Mouse (Mus musculus) erythroblast, embryonic 14.5 days (primary cell): ENCODE data around the gene Hdac7. TPM values are rescaled to one million over a fixed set of nuclear protein-coding genes. Genes with fewer than 3 reads are reported as not detected.

Source experiments
- H3K27me3 ChIP-seq: 2 replicates; pipeline ENCODE4 v1.6.1; 2012; ENCODE audit warnings: inconsistent platforms; ENCODE audit not compliant: control insufficient read depth
- H3K36me3 ChIP-seq: 2 replicates; pipeline ENCODE4 v1.6.1; 2012; ENCODE audit warnings: mild to moderate bottlenecking, inconsistent platforms; ENCODE audit not compliant: control insufficient read depth
- H3K4me1 ChIP-seq: 2 replicates; pipeline ENCODE4 v1.6.1; 2012; ENCODE audit warnings: inconsistent platforms; ENCODE audit not compliant: control insufficient read depth
- H3K4me3 ChIP-seq: replicated peaks from 2 replicates; pipeline ENCODE3; 2012; ENCODE audit warnings: moderate library complexity, mild to moderate bottlenecking, inconsistent platforms
- H3K9me3 ChIP-seq: 2 replicates; pipeline ENCODE4 v1.6.1; 2012; ENCODE audit warnings: low read length, inconsistent platforms, mixed read lengths; ENCODE audit not compliant: control insufficient read depth
- GATA1 ChIP-seq: IDR thresholded peaks from 2 replicates; pipeline ENCODE4 v1.6.1; 2012; ENCODE audit warnings: low read length, inconsistent platforms, mixed read lengths
- TAL1 ChIP-seq: IDR thresholded peaks from 3 replicates; pipeline ENCODE4 v1.6.1; 2012; ENCODE audit warnings: low read length, inconsistent platforms, mixed read lengths
- polyA plus RNA-seq: library from polyadenylated mRNA; stranded (reverse); fragments of >175 nt; gene quantifications from 2 replicates; pipeline ENCODE4 v1.2.3, GENCODE M21; 2012

The Hdac7 gene
- polyA plus RNA-seq, 1 experiment: 0.45 TPM

DNA sequence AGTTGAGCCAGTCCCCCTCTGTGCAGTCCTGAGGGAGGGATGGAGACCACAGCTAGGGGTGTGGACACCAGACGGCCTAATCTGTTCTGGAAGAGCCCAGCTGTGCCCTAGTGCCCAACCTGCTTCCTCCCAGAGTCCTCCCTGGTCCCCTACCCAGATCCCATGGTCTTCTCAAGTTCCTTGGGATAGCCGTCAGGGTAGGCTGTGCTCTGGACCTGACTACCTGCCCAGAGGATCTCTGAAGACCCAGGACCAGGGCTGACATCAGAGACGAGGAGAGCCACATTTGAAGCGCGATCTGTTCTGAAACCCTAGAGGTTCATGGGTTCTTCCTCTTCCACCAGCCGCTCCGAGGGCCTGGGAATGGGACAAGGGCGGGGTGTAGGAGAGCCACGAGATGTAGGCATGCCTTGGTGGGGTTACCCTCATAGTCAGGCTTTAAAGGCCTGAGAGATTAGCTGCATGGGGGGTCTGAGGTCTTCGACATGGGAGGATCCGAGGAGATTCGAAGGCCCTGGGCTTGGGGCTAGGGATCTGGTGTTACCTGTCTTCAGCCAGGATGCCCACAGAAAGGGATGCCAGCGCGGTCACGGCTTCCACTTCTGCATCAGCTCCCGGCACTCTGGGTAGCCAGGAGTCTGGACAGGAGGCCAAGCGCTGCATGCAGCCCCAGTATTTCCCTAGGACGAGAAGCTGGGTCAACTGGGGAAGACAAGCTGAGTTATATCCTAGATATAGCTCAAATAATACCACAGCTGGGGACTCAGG lies 50.7 kb downstream of the Hdac7 start:
- TF ChIP-seq TAL1 (no peak), GATA1 (no peak)
- Histone ChIP-seq H3K36me3 (peaks cover 84% of the 10 kb centered on the region), H3K4me3 (no peak overlapping the region), H3K4me1 (peaks cover 20% of the 10 kb centered on the region), H3K27me3 (no peaks in the 10 kb centered on the region), H3K9me3 (peaks cover 4% of the 10 kb centered on the region; the same call in 1 of the 2 replicates)

DNA sequence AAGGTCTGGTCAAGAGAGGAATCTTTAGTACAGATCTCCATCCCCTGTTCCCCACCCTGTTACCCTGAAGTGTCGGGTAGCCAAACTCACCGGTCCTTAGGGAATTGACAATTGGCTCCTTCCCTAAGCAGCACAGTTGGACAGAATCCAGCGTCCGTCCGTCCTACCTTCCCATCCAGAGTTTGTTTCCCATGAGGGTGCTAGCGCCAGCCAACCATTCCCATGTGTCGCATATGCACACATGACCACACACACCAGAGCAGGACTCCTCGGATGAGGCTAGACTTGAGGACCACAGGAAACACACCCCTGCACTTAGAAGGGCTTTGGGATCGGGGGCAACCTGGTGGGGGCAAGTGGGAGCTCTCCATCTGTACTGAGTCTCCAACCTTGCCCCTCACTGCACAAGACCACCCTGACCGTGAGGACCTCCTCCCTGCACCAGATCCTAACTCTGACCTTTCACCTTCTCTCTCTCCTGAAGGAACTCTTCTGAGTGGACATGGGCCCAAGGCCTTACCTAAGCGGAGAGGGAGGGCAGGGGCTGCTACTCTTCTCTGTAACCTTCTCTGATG lies 53.1 kb downstream of the Hdac7 start:
- peaks cover 93% of the 10 kb centered on the region for H3K36me3 ChIP-seq
- no peak for TF ChIP-seq TAL1
- TF ChIP-seq GATA1: no peak
- H3K4me1 ChIP-seq: peaks cover 44% of the 10 kb centered on the region
- no peak overlapping the region for H3K4me3 ChIP-seq
- H3K27me3 ChIP-seq: no peaks in the 10 kb centered on the region
- peaks cover 4% of the 10 kb centered on the region; the same call in 1 of the 2 replicates for H3K9me3 ChIP-seq

DNA sequence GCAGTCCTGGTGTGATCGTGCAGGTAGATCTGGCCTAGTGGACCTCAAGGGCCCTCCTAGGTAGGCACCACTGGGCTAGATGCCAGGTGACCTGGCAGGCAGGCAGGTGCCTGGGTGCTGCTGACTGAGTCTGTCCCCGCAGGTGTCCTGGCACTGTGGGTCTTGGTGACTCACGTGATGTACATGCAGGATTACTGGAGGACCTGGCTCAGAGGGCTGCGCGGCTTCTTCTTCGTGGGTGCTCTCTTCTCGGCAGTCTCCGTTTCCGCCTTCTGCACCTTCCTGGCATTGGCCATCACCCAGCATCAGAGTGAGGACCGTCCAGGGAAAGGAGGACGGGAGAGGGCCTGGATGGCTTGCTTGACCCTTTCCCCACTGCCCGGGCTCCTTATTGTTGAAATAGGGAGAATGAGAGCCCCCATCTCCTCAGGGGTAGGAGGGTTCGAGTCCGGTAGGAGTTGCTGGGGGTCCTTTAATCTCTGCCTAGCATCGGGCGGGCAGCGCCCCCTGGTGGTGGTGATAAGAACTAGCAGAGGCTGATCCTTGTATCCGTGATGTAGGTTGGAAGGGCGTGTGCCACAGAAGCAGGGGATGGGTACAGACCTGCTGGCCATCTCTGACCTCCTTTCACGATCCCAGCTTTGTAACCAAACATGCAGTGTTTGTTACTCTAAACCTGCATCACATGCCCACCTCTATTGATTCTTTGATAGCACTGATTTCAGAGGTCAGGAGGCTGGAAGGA lies 54.4 kb downstream of the Hdac7 start:
- H3K27me3 ChIP-seq: no peaks in the 10 kb centered on the region
- H3K9me3 ChIP-seq: peaks cover 4% of the 10 kb centered on the region; the same call in 1 of the 2 replicates
- H3K4me1 ChIP-seq: peaks cover 56% of the 10 kb centered on the region
- H3K4me3 ChIP-seq: no peak overlapping the region
- H3K36me3 ChIP-seq: peaks cover 87% of the 10 kb centered on the region
- TF ChIP-seq TAL1 (no peak), GATA1 (peak; percentile 58; the same call in 1 of the 2 replicates)

DNA sequence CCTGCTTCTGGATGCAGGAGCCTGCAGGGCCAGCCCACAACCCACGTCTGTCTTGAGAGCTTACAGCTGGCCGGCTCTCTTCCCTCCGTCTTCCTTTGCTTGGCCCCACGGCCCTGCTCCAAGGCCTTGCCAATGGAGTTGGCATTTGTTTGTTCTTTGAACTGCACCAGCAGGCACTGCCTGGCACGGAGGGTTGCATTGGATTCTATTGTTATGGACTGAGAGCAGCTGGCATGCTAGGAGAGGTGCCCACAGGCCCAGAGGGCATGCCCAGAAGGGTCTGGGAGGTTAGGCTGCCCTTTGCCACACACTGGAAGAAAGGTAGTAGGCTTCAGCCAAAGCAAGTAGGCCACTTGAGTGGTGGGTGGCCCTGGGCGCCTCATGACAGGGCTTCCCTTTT lies 55.5 kb downstream of the Hdac7 start:
- Histone ChIP-seq H3K9me3 (no peaks in the 10 kb centered on the region), H3K4me3 (no peak overlapping the region), H3K36me3 (peaks cover 76% of the 10 kb centered on the region), H3K4me1 (peaks cover 63% of the 10 kb centered on the region), H3K27me3 (no peaks in the 10 kb centered on the region)
- TF ChIP-seq GATA1 (no peak), TAL1 (no peak)

DNA sequence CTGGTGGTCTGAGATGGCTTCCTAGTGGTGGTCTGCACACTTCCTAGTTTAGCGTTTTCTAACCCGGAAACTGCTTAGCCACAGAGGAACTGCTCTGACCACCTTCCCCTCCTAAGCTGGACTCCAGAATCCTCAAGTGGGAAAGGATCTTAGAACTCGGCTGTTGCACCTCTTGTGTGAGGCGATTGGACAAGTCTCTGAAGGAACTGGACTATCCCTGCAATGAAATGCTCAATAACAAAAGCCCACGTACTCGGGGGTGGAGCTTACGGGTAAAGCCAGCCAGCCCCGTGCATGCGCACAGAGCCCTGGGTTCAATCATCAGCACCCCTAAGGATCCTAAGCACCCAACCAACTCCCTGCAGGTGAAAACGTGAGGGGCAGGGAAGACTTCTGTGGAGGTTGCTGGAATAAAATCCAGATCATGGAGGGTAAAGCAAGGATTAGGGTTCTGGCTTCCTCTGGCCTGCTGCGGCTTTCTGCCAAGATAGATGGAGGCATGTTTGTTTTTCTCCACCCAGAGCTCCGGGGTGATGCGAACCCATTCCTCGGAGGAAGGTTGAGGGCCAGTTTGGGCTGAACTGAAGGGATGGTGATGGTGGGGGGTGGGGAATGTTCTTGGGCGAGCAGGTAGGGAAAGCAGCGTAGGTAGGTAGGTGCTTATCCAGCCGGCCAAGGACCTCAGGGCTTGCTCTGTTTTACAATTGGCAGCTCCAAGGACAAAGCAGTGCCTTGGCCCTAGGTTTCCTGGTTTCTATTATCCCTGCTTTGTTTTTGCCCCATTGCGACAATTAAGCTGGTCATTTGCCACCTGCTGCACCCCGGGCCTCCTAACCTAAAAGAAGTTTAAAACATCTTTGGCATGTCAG lies 56.3 kb downstream of the Hdac7 start:
- Histone ChIP-seq H3K9me3 (no peaks in the 10 kb centered on the region), H3K36me3 (peaks cover 68% of the 10 kb centered on the region), H3K4me3 (peak overlapping the region; percentile 99), H3K27me3 (peaks cover 6% of the 10 kb centered on the region), H3K4me1 (peaks cover 70% of the 10 kb centered on the region)
- TF ChIP-seq TAL1: no peak
- TF ChIP-seq GATA1: no peak

DNA sequence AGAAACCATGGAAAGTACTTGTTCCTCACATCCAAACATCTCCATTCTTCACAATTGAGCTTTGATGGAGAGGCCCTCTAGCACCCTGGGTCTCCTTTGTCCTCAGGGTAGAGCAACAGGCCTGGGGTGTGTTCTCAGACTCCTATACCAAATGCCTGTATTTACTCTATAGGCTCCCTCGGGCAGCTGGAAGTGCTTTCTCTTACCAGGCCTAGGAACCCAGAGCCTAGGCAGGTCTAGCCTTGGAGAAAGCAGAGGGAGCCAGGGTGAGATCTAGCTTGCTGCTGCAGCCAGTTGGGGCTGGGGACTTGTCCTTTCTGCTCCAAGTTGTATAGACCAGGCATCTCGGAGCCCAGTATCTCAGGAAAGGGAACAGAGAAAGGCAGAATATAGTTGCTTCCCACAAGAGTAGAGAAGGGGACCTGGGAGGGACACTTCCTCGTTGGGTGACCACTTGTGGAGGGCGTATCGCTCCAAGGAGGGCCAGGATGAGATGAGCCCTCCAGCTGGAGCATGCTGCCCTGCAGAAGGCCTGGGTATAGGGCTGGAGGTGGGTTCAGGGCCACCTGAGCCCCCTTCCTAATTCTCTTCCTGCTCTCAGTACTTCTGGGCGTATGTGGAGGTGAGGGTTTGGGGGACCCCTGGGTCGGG lies 57.0 kb downstream of the Hdac7 start:
- Histone ChIP-seq H3K36me3 (peaks cover 60% of the 10 kb centered on the region), H3K27me3 (peaks cover 13% of the 10 kb centered on the region), H3K4me1 (peaks cover 78% of the 10 kb centered on the region), H3K9me3 (no peaks in the 10 kb centered on the region), H3K4me3 (peak overlapping the region; percentile 99)
- no peak for TF ChIP-seq GATA1

DNA sequence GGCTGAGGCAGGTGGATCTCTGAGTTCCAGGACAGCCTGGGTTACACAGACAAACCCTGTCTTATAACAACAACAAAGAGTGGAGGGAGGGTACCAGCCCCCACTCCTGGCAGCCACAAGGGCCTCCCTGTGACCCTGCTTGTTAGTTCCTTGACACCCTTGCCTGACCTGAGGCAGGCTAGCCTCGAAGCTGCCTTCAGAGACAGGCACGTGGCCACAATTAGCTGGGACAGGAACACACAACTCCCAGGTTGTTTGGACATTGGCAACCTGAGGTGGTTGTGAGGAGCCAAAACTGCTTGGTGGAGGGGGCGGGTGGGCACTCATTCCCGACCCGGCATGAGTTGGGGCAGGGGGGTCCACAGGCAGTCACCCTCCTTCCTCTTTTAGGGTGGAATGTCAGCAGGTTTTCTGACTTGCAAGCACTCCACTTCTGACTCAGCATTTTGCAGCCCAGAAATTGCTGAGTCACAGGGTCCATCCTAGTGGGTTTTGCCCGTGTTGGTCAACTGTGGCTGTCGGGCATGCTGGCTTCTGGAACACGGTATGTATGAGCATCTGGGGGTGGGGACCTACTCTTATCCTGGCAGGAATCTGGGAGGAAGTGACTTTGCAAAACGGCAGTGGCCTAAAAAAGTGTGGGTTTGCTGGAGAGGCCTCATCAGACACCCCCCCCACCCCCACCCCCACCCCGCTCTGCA lies 57.7 kb downstream of the Hdac7 start:
- TF ChIP-seq TAL1 (no peak), GATA1 (peak; percentile 46)
- H3K27me3 ChIP-seq: peaks cover 20% of the 10 kb centered on the region
- peak overlapping the region; percentile 99 for H3K4me3 ChIP-seq
- H3K36me3 ChIP-seq: peaks cover 53% of the 10 kb centered on the region
- H3K4me1 ChIP-seq: peaks cover 81% of the 10 kb centered on the region
- H3K9me3 ChIP-seq: no peaks in the 10 kb centered on the region
